Mouse (Mus musculus): ENCODE data around the gene Serpinb7.

- TF ChIP-seq CTCF (IDR thresholded peaks at IDR 0.05; ENCODE audit: low read depth), result no peak
- TF ChIP-seq EP300 (optimal IDR thresholded peaks at IDR 0.05), result no peak
Observed at GRCm38 (mm10) chr1:107502025-107502424, 102.6 kb downstream of the Serpinb7 start.

Data from stomach, postnatal 0 days (tissue).